In the genomic region with DNA sequence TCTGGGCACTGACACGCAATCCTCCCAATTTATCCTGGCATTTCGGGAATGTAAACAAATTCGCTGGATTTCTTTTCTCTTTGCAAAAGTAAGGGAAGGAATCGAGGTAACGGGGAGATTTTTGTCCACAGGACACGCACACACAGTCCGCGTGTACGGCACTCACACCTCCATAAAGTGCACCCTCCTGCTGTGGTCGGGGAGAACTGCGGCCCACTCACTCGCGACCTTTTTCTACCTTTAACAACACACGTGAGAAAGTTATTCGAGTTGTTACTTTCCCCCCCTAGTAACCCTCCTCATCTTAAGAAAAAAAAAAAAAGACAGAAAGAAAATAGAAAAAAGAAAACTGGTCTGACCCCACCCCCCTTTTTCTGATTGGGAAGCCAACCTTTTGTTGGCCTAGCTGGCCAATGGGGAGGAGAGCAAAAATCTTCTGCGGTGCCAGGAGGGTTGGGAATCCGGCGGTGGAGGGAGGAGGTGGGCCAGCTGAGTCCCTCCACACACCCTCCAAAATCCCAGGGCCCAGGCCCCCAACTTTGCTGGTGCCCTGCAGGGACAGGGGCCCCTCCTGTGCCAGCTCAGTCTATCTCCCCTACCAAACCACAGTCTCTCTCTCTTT, we compare ENCODE assay signal across 11 mouse cellular contexts. TPM values are rescaled to one million over a fixed set of nuclear protein-coding genes. Genes with fewer than 3 reads are reported as not detected.
DNase-seq lines count a peak whose midpoint lies in the region; ATAC-seq and TF ChIP-seq lines count a peak whose summit lies in the region.
"Had no signal": no experiment of that assay in that cellular context is flagged by ENCODE, and none has a peak within 500 bp of the region (broad histone marks: within the 10 kb centered on the region; RNA-seq: fewer than 3 reads in every experiment).

No protein-coding gene starts in this region.

- peaks cover 88% of the 10 kb centered on the region for H3K27me3 ChIP-seq in heart, embryonic 10.5 days (ENCODE audit: insufficient read depth, poor library complexity, severe bottlenecking)
- peaks cover 56% of the 10 kb centered on the region for H3K27me3 ChIP-seq in forebrain, embryonic 14.5 days (replicated peaks; ENCODE audit: control insufficient read depth, insufficient read depth, low read length)
- H3K27me3 ChIP-seq in liver, embryonic 15.5 days = peaks cover 100% of the 10 kb centered on the region

- H3K36me3 ChIP-seq in heart, embryonic 10.5 days = peaks cover 10% of the 10 kb centered on the region
- no peaks in the 10 kb centered on the region for H3K36me3 ChIP-seq in ES-E14 (ENCODE audit: control insufficient read depth, insufficient read depth, low read length, poor library complexity, severe bottlenecking)
- H3K36me3 ChIP-seq in forebrain, embryonic 14.5 days (ENCODE audit: control insufficient read depth, insufficient read depth, low read length) = peaks cover 8% of the 10 kb centered on the region
- H3K36me3 ChIP-seq in liver, embryonic 15.5 days (replicated peaks) = peaks cover 12% of the 10 kb centered on the region; the same call in 1 of the 2 replicates

- peak overlapping the region; percentile 65 for H3K4me3 ChIP-seq in heart, embryonic 10.5 days
- peak overlapping the region; percentile 32 to 61; a peak in 2 of 4 replicates for H3K4me3 ChIP-seq in ES-E14 (ENCODE audit: insufficient read depth in 1 of 2, low read depth in 1 of 2, low read length in 2 of 2, poor library complexity in 1 of 2, severe bottlenecking in 1 of 2)
- H3K4me3 ChIP-seq in forebrain, embryonic 14.5 days (ENCODE audit: low read depth, low read length) = peak overlapping the region; percentile 38
- H3K4me3 ChIP-seq in liver, embryonic 15.5 days (replicated peaks) = no peak overlapping the region

- H3K27ac ChIP-seq in heart, embryonic 10.5 days = peak overlapping the region; percentile 62; the same call in 1 of the 2 replicates
- H3K27ac ChIP-seq in ES-E14 (ENCODE audit: insufficient read depth, low read depth, low read length, poor library complexity, severe bottlenecking) = no peak overlapping the region
- H3K27ac ChIP-seq in forebrain, embryonic 14.5 days (ENCODE audit: low read depth, low read length) = no peak overlapping the region
- no peak overlapping the region for H3K27ac ChIP-seq in liver, embryonic 15.5 days (replicated peaks)

- H3K4me2 ChIP-seq in forebrain, embryonic 14.5 days (ENCODE audit: low read length) = peak overlapping the region; percentile 81
- peak overlapping the region; percentile 64 for H3K4me2 ChIP-seq in liver, embryonic 15.5 days

- H3K9ac ChIP-seq in ES-E14 (ENCODE audit: insufficient read depth, low read depth, low read length, poor library complexity, severe bottlenecking) = no peak overlapping the region
- peak overlapping the region; percentile 64; the same call in 1 of the 2 replicates for H3K9ac ChIP-seq in forebrain, embryonic 14.5 days (ENCODE audit: low read length)
- H3K9ac ChIP-seq in liver, embryonic 15.5 days = no peak overlapping the region

- DNase-seq in heart, embryonic 10.5 days (ENCODE audit: low spot score) = no peak
- DNase-seq in heart, adult 9 months (ENCODE audit: low spot score in 2 of 2) = no peak
- no peak for DNase-seq in ES-E14 (ENCODE audit: low read depth, low spot score)
- peak; percentile 57 for DNase-seq in forebrain, embryonic 14.5 days (ENCODE audit: low spot score)
- no peak for DNase-seq in testis, postnatal 10 days (ENCODE audit: low spot score)
- no peak for DNase-seq in ovary, adult 18-20 months (ENCODE audit: low spot score)
- no peak for DNase-seq in frontal cortex, adult 2 months (ENCODE audit: extremely low spot score in 1 of 2, low spot score in 1 of 2)

- in situ Hi-C loops in ES-E14 (cut with MboI; ENCODE audit: low sequenced_read_pairs in 2 of 2, unreplicated experiment in 2 of 2) = loop anchor here in 1 of 2 experiments (10.0 kb wide), 1 partner anchor 47 kb away; the partner anchor contains the start of gene Cbx4

- no peak for ATAC-seq in forebrain, embryonic 14.5 days
- no peak for ATAC-seq in liver, embryonic 15.5 days (ENCODE audit: insufficient read depth)

- peaks cover 77% of the 10 kb centered on the region for H3K4me1 ChIP-seq in heart, embryonic 10.5 days
- peaks cover 0 to 8% of the 10 kb centered on the region in 2 experiments; a peak in 1 of 4 replicates for H3K4me1 ChIP-seq in ES-E14 (ENCODE audit: control insufficient read depth in 2 of 2, insufficient read depth in 2 of 2, low read length in 2 of 2, poor library complexity in 1 of 2)
- peaks cover 44% of the 10 kb centered on the region for H3K4me1 ChIP-seq in forebrain, embryonic 14.5 days (ENCODE audit: control insufficient read depth, insufficient read depth, low read length)
- H3K4me1 ChIP-seq in liver, embryonic 15.5 days (replicated peaks) = peaks cover 53% of the 10 kb centered on the region

- WGBS in heart, embryonic 10.5 days = 2% methylated on average over 18 of the region's 18 CpGs
- 4% methylated on average over 18 of the region's 18 CpGs for WGBS in forebrain, embryonic 14.5 days
- WGBS in liver, embryonic 15.5 days (ENCODE audit: insufficient replicate concordance) = 23% methylated on average over 18 of the region's 18 CpGs

- no peaks in the 10 kb centered on the region for H3K9me3 ChIP-seq in heart, embryonic 10.5 days
- H3K9me3 ChIP-seq in ES-E14 (ENCODE audit: control insufficient read depth, insufficient read depth, low read depth, low read length) = no peaks in the 10 kb centered on the region
- no peaks in the 10 kb centered on the region for H3K9me3 ChIP-seq in forebrain, embryonic 14.5 days (replicated peaks; ENCODE audit: control insufficient read depth, low read length)
- H3K9me3 ChIP-seq in liver, embryonic 15.5 days (replicated peaks) = no peaks in the 10 kb centered on the region

TF ChIP-seq in ES-E14, 5 proteins besides CTCF, POLR2A, EP300 and RAD21:
- TF ChIP-seq CHD2 (IDR thresholded peaks at IDR 0.05; ENCODE audit: low read depth, low read length) = no peak

RNA-seq across cellular contexts. Expression of gene Cbx8, which starts 2.9 kb away (rescaled TPM):
- polyA plus RNA-seq in heart, embryonic 10.5 days (2016; fragmentation: Nextera tagmentation; extraction: Ambion mirVana) = 9.1 and 9.7 TPM in 2 replicates
- total RNA-seq in ES-E14 (2012; rRNA removed) = 1.1 and 1.2 TPM in 2 replicates
- 12.8 and 15.0 TPM in 2 replicates for polyA plus RNA-seq in forebrain, embryonic 14.5 days (2014; fragmentation: Nextera tagmentation; extraction: Ambion mirVana)
- 3.3 and 3.5 TPM in 2 replicates for polyA plus RNA-seq in liver, embryonic 15.5 days (2015; fragmentation: Nextera tagmentation; extraction: Ambion mirVana)
- polyA plus RNA-seq in frontal cortex, adult 2 months (2012; rRNA removed) = 6.9 and 7.6 TPM in 2 replicates

RNA-seq across cellular contexts. Expression of gene Cbx2, which starts 15.1 kb away (rescaled TPM):
- 37.4 and 56.0 TPM in 2 replicates for polyA plus RNA-seq in heart, embryonic 10.5 days (2016; fragmentation: Nextera tagmentation; extraction: Ambion mirVana)
- total RNA-seq in ES-E14 (2012; rRNA removed) = 12.6 and 13.9 TPM in 2 replicates
- 19.2 and 22.1 TPM in 2 replicates for polyA plus RNA-seq in forebrain, embryonic 14.5 days (2014; fragmentation: Nextera tagmentation; extraction: Ambion mirVana)
- 3.0 and 3.2 TPM in 2 replicates for polyA plus RNA-seq in liver, embryonic 15.5 days (2015; fragmentation: Nextera tagmentation; extraction: Ambion mirVana)
- 2.8 and 3.3 TPM in 2 replicates for polyA plus RNA-seq in frontal cortex, adult 2 months (2012; rRNA removed)

RNA-seq across cellular contexts. Expression of gene Cbx4, which starts 48.1 kb away (rescaled TPM):
- polyA plus RNA-seq in heart, embryonic 10.5 days (2016; fragmentation: Nextera tagmentation; extraction: Ambion mirVana) = 8.9 and 9.0 TPM in 2 replicates
- total RNA-seq in ES-E14 (2012; rRNA removed) = 0.90 and 1.8 TPM in 2 replicates
- 9.3 and 14.5 TPM in 2 replicates for polyA plus RNA-seq in forebrain, embryonic 14.5 days (2014; fragmentation: Nextera tagmentation; extraction: Ambion mirVana)
- 2.8 and 2.9 TPM in 2 replicates for polyA plus RNA-seq in liver, embryonic 15.5 days (2015; fragmentation: Nextera tagmentation; extraction: Ambion mirVana)
- polyA plus RNA-seq in frontal cortex, adult 2 months (2012; rRNA removed) = 45.4 and 46.4 TPM in 2 replicates

RNA-seq across cellular contexts. Expression of gene Enpp7, which starts 49.9 kb away (rescaled TPM):
- not detected in 2 replicates for polyA plus RNA-seq in heart, embryonic 10.5 days (2016; fragmentation: Nextera tagmentation; extraction: Ambion mirVana)
- not detected in 2 replicates for total RNA-seq in ES-E14 (2012; rRNA removed)
- polyA plus RNA-seq in forebrain, embryonic 14.5 days (2014; fragmentation: Nextera tagmentation; extraction: Ambion mirVana) = not detected in 2 replicates
- not detected in 2 replicates for polyA plus RNA-seq in liver, embryonic 15.5 days (2015; fragmentation: Nextera tagmentation; extraction: Ambion mirVana)
- 0.08 and 0.10 TPM in 2 replicates for polyA plus RNA-seq in frontal cortex, adult 2 months (2012; rRNA removed)
- total RNA-seq: common myeloid progenitor, adult 5-6 weeks; liver, adult 2 months had no signal
- polyA plus RNA-seq: liver, adult 2 months; testis, adult 2 months had no signal
